Mouse (Mus musculus) brown adipose tissue, adult 24 weeks (tissue): ENCODE data around the gene Pax2. TPM values are rescaled to one million over a fixed set of nuclear protein-coding genes. Genes with fewer than 3 reads are reported as not detected.

Source experiments
- H3K27ac ChIP-seq: fragments of 200-500 bp; replicated peaks from 2 replicates; pipeline ENCODE4 v1.5.1; 2012; ENCODE audit warnings: low read depth, mild to moderate bottlenecking, low read length
- H3K4me1 ChIP-seq: fragments of 200-500 bp; 2 replicates; pipeline ENCODE4 v1.6.1; 2012; ENCODE audit warnings: low read length, mixed read lengths; ENCODE audit not compliant: control insufficient read depth, insufficient read depth, insufficient read length
- H3K4me3 ChIP-seq: fragments of 200-500 bp; 2 replicates; pipeline ENCODE4 v1.5.1; 2012; ENCODE audit warnings: low read depth, mild to moderate bottlenecking, low read length, moderate library complexity; ENCODE audit not compliant: insufficient read depth
- polyA plus RNA-seq: library from polyadenylated mRNA; stranded (reverse); fragments of >200 nt; gene quantifications from 2 replicates; pipeline ENCODE4 v1.2.4, GENCODE M21; 2012; ENCODE audit not compliant: missing spikeins, insufficient read depth, insufficient read length

Gene Pax2
- polyA plus RNA-seq, 1 experiment, result not detected

GRCm38 (mm10) chr19:44742131-44743020 lies 13.5 kb upstream of the Pax2 start:
- H3K27ac ChIP-seq, result no peak overlapping the region
- H3K4me3 ChIP-seq, result peak overlapping the region; percentile 46; the same call in 1 of the 2 replicates
- H3K4me1 ChIP-seq, result no peaks in the 10 kb centered on the region

GRCm38 (mm10) chr19:44743021-44743415 lies 12.8 kb upstream of the Pax2 start:
- H3K4me3 ChIP-seq, result no peak overlapping the region
- H3K27ac ChIP-seq, result no peak overlapping the region
- no peaks in the 10 kb centered on the region for H3K4me1 ChIP-seq

DNA sequence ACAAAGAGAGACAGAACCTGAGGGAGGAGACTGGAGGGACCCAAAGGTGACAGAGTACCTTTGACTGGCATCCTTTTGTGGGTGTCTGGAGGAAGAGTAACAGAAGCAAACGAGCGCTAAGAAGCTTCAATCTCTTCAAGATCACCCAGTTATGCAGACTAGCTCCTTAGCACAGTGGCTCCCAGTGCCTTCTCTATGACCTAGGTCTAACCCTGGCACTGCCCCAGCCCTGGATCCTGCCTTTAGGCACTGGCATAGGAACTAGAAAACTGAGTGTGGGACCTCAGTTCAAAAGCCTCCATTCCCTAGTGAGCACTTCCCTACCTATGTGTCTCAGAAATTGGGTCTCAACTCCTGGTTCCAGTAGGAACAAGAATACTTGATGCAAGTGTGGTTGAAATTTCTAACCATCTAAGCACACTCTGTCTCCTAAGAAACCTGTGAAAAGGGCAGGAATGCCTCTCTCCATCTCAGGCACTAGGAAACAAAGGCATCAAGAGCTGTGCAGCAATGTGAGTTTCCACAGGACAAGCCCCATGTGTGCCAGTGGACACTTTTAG lies 11.8 kb upstream of the Pax2 start:
- H3K4me3 ChIP-seq, result no peak overlapping the region
- H3K27ac ChIP-seq, result no peak overlapping the region
- H3K4me1 ChIP-seq, result no peaks in the 10 kb centered on the region

DNA sequence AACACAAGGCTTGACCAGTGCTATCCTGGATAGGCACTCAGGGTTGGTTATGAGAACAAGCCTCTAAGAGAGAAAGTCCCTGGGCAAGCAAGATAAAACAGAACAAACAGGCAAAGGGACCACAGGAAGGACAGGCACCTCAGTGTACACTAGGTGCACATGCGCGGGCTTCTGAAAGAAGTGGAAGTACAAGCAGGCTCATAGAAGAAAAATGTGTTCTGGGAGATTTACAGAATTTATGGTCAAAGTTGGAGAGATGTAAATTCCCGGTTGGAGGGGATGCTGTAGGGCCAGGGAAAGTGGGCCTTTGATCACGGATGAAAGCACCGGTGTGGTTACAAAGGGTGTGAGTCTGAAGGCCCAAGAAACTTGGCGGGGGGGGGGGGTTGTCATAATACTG lies 10.1 kb upstream of the Pax2 start:
- Histone ChIP-seq H3K4me3 (no peak overlapping the region), H3K4me1 (no peaks in the 10 kb centered on the region), H3K27ac (no peak overlapping the region)

GRCm38 (mm10) chr19:44746541-44747024 lies 9.3 kb upstream of the Pax2 start:
- H3K4me1 ChIP-seq, result no peaks in the 10 kb centered on the region
- no peak overlapping the region for H3K4me3 ChIP-seq
- H3K27ac ChIP-seq, result no peak overlapping the region

DNA sequence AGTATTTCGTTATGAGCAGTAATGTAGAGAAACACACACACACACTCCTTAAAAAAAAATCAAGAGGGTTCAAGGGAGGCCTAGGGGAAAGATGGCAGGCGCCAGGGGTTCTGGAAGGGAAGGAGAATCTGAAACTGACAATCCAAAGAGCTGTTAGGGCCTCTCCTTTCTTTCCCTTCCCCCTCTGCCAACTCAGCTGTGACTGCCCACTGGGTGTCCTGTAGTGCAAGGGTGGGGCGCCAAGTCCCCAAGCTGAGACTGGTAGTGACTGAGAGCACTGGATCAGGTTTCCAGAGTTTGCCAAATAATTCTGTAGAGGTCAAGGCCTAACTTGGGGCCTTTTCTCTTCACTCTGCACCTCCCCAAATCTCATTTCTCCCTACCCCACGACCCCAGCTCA lies 8.4 kb upstream of the Pax2 start:
- H3K4me3 ChIP-seq, result no peak overlapping the region
- H3K4me1 ChIP-seq, result no peaks in the 10 kb centered on the region
- H3K27ac ChIP-seq, result no peak overlapping the region

DNA sequence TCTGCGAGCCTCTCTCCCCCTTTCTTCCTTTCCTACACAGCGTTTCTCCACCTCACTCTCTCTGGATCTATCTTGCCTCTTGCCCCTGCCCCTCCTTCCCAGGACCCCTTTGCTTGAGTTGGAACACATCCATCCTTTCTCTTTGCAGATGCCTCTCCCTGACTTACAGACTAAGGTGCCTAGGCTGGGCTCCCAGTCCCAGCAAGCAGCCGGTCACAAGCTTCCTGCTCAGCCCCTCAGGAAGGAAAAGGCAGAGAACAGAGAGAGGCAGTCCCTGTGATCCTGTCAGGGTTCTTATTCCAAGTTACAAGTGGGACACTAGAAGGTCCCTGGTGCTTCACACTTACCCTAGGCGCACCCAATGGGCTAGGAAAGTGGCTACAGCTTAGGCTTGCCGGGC lies 7.6 kb upstream of the Pax2 start:
- no peaks in the 10 kb centered on the region for H3K4me1 ChIP-seq
- no peak overlapping the region for H3K27ac ChIP-seq
- H3K4me3 ChIP-seq, result 0 out of 2 replicates have a peak overlapping the region, but pooled peaks have one; percentile 17

GRCm38 (mm10) chr19:44749061-44749990 lies 6.5 kb upstream of the Pax2 start:
- Histone ChIP-seq H3K4me3 (peak overlapping the region; percentile 43), H3K27ac (no peak overlapping the region), H3K4me1 (no peaks in the 10 kb centered on the region)

DNA sequence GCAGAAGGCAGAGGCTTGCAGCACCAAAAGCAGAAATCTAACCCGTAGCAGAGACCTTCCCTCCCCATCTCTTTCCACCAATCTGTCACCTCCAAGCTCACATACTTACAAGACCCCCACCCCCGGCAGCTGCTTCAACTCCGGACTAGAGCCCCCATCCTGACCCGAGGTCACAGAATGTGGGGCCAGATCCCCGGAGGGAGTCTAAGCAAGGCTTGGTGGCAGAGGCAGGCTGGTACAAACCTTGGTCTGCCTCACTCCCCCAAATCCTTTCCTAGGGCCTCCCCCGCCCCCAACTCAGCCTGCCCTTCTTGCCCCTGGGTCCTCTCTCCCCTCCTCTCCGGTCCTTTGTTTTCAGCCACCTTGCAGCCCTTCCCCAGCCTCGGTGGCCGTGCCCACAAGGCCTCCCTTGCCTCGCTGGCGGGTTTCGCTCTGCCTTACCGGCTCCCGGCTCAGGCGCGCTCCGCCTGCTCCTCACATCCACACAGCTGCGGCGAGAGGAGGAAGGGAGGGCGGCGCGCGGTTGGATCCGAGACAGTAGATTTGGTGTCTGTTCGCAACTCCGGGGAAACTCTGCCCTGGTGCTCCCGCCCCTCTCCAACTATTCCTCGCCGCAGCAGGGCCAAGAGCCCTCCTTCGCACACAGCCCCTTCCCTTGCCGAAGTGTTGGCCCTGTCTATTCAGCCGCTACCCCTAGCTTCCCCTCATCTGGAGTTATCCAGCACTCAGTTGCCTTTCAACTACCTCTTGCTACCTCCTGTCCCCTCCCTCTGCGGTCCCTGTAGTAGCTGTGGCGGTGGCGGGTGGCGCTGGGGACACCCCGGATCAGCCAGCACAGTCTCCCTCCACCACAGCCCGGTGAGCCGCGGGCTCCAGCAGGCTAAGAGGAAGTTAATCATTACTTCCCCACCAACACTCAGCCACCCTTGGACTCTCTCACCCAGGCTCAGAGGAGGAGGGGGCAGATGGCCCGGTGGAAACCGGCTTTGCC lies 5.5 kb upstream of the Pax2 start:
- peak overlapping the region; percentile 43 for H3K4me3 ChIP-seq
- H3K27ac ChIP-seq, result peak overlapping the region; percentile 52
- H3K4me1 ChIP-seq, result no peaks in the 10 kb centered on the region

- Histone ChIP-seq H3K4me1 (no peaks in the 10 kb centered on the region; the same call in 1 of the 2 replicates), H3K27ac (peak overlapping the region; percentile 52), H3K4me3 (peak overlapping the region; percentile 43)
These were observed 4.8 kb upstream of the Pax2 start for GRCm38 (mm10) chr19:44751042-44751441.

DNA sequence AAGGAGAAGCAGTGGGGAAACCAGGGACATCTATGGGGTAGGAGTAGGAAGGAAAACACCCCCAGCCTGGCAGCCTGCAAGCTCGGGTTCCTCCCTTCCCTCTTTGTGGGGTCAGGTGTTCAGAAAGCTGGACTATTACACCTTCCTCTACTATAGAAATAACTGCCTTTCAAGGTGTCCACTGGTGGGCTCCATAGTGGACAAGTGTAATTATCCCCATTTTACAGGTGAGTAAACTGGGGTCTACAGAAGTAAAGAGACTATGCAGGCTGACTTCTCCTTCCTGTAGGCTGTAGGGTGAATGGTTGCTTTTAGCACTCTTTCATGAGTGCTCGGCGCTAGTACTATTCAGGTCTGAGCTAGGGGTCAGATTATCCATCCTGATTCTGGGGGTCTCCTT lies 4.3 kb upstream of the Pax2 start:
- H3K4me1 ChIP-seq, result no peaks in the 10 kb centered on the region; the same call in 1 of the 2 replicates
- no peak overlapping the region for H3K4me3 ChIP-seq
- no peak overlapping the region for H3K27ac ChIP-seq

GRCm38 (mm10) chr19:44752056-44752940 lies 3.5 kb upstream of the Pax2 start:
- Histone ChIP-seq H3K4me3 (no peak overlapping the region), H3K27ac (no peak overlapping the region), H3K4me1 (no peaks in the 10 kb centered on the region; the same call in 1 of the 2 replicates)

- H3K4me1 ChIP-seq, result no peaks in the 10 kb centered on the region; the same call in 1 of the 2 replicates
- H3K4me3 ChIP-seq, result no peak overlapping the region
- no peak overlapping the region for H3K27ac ChIP-seq
These were observed 2.5 kb upstream of the Pax2 start for GRCm38 (mm10) chr19:44753361-44753760.
